Mouse (Mus musculus) limb, embryonic 14.5 days (tissue): ENCODE data around the gene Cpsf3. TPM values are rescaled to one million over a fixed set of nuclear protein-coding genes. Genes with fewer than 3 reads are reported as not detected.
A peak's percentile ranks its signal among the peaks of the same experiment; 100 is the strongest.

Experiments
- ATAC-seq: fragments of 200-750 bp; cut with Nextera tagmentation; 2 replicates; pipeline ENCODE4 v1.8.0; 2017; ENCODE audit warnings: low read depth, moderate number of reproducible peaks, moderate TSS enrichment; ENCODE audit not compliant: low FRiP score
- DNase-seq: peaks from one replicate; pipeline ENCODE4 v3.0.0-alpha.2; 2015; ENCODE audit warnings: low spot score
- H3K27ac ChIP-seq: fragments of 300-500 bp; sonication (generic); replicated peaks from 2 replicates; pipeline ENCODE4 v1.5.1; 2014; ENCODE audit warnings: low read depth, mild to moderate bottlenecking, low read length, moderate library complexity, mixed read lengths
- H3K27me3 ChIP-seq: fragments of 300-500 bp; sonication (generic); 2 replicates; pipeline ENCODE4 v1.6.1; 2014; ENCODE audit warnings: low read length, mixed read lengths; ENCODE audit not compliant: control insufficient read depth, insufficient read depth
- H3K36me3 ChIP-seq: fragments of 300-500 bp; sonication (generic); 2 replicates; pipeline ENCODE4 v1.6.1; 2014; ENCODE audit warnings: mild to moderate bottlenecking, low read length, moderate library complexity, mixed read lengths; ENCODE audit not compliant: control insufficient read depth, insufficient read depth
- H3K4me1 ChIP-seq: fragments of 300-500 bp; sonication (generic); 2 replicates; pipeline ENCODE4 v1.6.1; 2014; ENCODE audit warnings: antibody characterized with exemption, low read length, mixed read lengths; ENCODE audit not compliant: control insufficient read depth, insufficient read depth
- H3K4me2 ChIP-seq: fragments of 300-500 bp; sonication (generic); replicated peaks from 2 replicates; pipeline ENCODE4 v1.6.1; 2014; ENCODE audit warnings: low read depth, mild to moderate bottlenecking, low read length, moderate library complexity; ENCODE audit not compliant: severe bottlenecking
- H3K4me3 ChIP-seq: fragments of 300-500 bp; sonication (generic); replicated peaks from 2 replicates; pipeline ENCODE4 v1.5.1; 2014; ENCODE audit warnings: low read length
- H3K9ac ChIP-seq: fragments of 300-500 bp; sonication (generic); 2 replicates; pipeline ENCODE4 v1.6.1; 2014; ENCODE audit warnings: mild to moderate bottlenecking, low read depth, low read length, moderate library complexity; ENCODE audit not compliant: severe bottlenecking
- H3K9me3 ChIP-seq: fragments of 300-500 bp; sonication (generic); 2 replicates; pipeline ENCODE4 v1.6.1; 2016; ENCODE audit warnings: low read length; ENCODE audit not compliant: control insufficient read depth
- POLR2A ChIP-seq: fragments of 200-500 bp; IDR thresholded peaks from 2 replicates; pipeline ENCODE4 v1.8.0; 2012; ENCODE audit warnings: inconsistent platforms, mild to moderate bottlenecking, moderate library complexity, borderline replicate concordance; ENCODE audit not compliant: insufficient read depth, insufficient read length; ENCODE audit errors: extremely low read depth
- WGBS: fragments of 180-500 bp; shearing (Covaris S2); extraction: QIAGEN DNeasy Blood & Tissue Kit; methylation state at CpG from one replicate; pipeline ENCODE4 v1.1.7; 2014; 5-methylcytosine and 5-hydroxymethylcytosine counted together
- polyA plus RNA-seq, 2 experiments: library from polyadenylated mRNA; depleted of rRNA in 1 of 2; stranded (reverse) in 1 of 2; unstranded in 1 of 2; fragments of >200 nt; fragmentation: Nextera tagmentation in 1 of 2; extraction: Ambion mirVana in 1 of 2; gene quantifications; 2 replicates each; pipeline versions ENCODE4 v1.2.1 to v1.2.3; 2012 to 2014

The Cpsf3 gene
- polyA plus RNA-seq, 2 experiments: 70.0 to 98.7 TPM

GRCm38 (mm10) chr12:21285508-21286242 is 484 bp downstream of the Cpsf3 start:
- TF ChIP-seq POLR2A: 0 out of 2 replicates have a peak, but pooled peaks have one; percentile 30
- peak overlapping the region; percentile 69 for H3K4me2 ChIP-seq
- ATAC-seq (no peak; the same call in 1 of the 2 replicates), DNase-seq (no peak)
- H3K9me3 ChIP-seq: no peaks in the 10 kb centered on the region
- H3K9ac ChIP-seq: peak overlapping the region; percentile 86
- no peaks in the 10 kb centered on the region for H3K27me3 ChIP-seq
- peak overlapping the region; percentile 89 for H3K4me3 ChIP-seq
- peak overlapping the region; percentile 68 for H3K27ac ChIP-seq
- under 1% methylated on average over 46 of the region's 47 CpGs for WGBS
- H3K4me1 ChIP-seq: peaks cover 4% of the 10 kb centered on the region; the same call in 1 of the 2 replicates
- H3K36me3 ChIP-seq: peaks cover 12% of the 10 kb centered on the region

- 0% methylated on average over 28 of the region's 28 CpGs for WGBS
- peaks cover 18% of the 10 kb centered on the region for H3K36me3 ChIP-seq
- DNase-seq (peak; percentile 99), ATAC-seq (peak; percentile 96)
- H3K27me3 ChIP-seq: no peaks in the 10 kb centered on the region
- peak within 1 kb of the TSS; percentile 70 for H3K4me2 ChIP-seq
- H3K9ac ChIP-seq: peak within 1 kb of the TSS; percentile 86
- H3K4me1 ChIP-seq: peaks cover 4% of the 10 kb centered on the region; the same call in 1 of the 2 replicates
- no peak for TF ChIP-seq POLR2A
- peak within 1 kb of the TSS; percentile 89 for H3K27ac ChIP-seq
- H3K4me3 ChIP-seq: peak within 1 kb of the TSS; percentile 89
- no peaks in the 10 kb centered on the region for H3K9me3 ChIP-seq
These were observed 1.0 kb downstream of the Cpsf3 start, which contains the start of gene Itgb1bp1 for GRCm38 (mm10) chr12:21286243-21286622. Itgb1bp1 (minus strand) TSS chr12:21286284.

GRCm38 (mm10) chr12:21286712-21287650 is 1.8 kb downstream of the Cpsf3 start:
- DNase-seq (no peak), ATAC-seq (no peak)
- Histone ChIP-seq H3K36me3 (peaks cover 25% of the 10 kb centered on the region), H3K9me3 (no peaks in the 10 kb centered on the region), H3K9ac (peak overlapping the region; percentile 86), H3K27me3 (no peaks in the 10 kb centered on the region), H3K27ac (peak overlapping the region; percentile 89), H3K4me1 (peaks cover 4% of the 10 kb centered on the region; the same call in 1 of the 2 replicates), H3K4me3 (peak overlapping the region; percentile 89), H3K4me2 (peak overlapping the region; percentile 70)
- WGBS: 33% methylated on average over 18 of the region's 18 CpGs
- TF ChIP-seq POLR2A: no peak

- H3K4me1 ChIP-seq: peaks cover 4% of the 10 kb centered on the region; the same call in 1 of the 2 replicates
- no peaks in the 10 kb centered on the region for H3K9me3 ChIP-seq
- ATAC-seq (no peak), DNase-seq (no peak)
- H3K4me3 ChIP-seq: no peak overlapping the region
- H3K27me3 ChIP-seq: no peaks in the 10 kb centered on the region
- WGBS: 87% methylated on average over 3 of the region's 3 CpGs
- H3K27ac ChIP-seq: no peak overlapping the region
- TF ChIP-seq POLR2A: no peak
- peaks cover 42% of the 10 kb centered on the region for H3K36me3 ChIP-seq
- no peak overlapping the region for H3K9ac ChIP-seq
- no peak overlapping the region for H3K4me2 ChIP-seq
These were observed 3.7 kb downstream of the Cpsf3 start for GRCm38 (mm10) chr12:21288716-21289395.

GRCm38 (mm10) chr12:21289651-21290050 is 4.5 kb downstream of the Cpsf3 start:
- H3K27ac ChIP-seq: no peak overlapping the region
- H3K4me1 ChIP-seq: peaks cover 4% of the 10 kb centered on the region; the same call in 1 of the 2 replicates
- H3K4me3 ChIP-seq: no peak overlapping the region
- H3K36me3 ChIP-seq: peaks cover 50% of the 10 kb centered on the region
- no peak for TF ChIP-seq POLR2A
- no peak overlapping the region for H3K9ac ChIP-seq
- ATAC-seq: no peak
- no peaks in the 10 kb centered on the region for H3K9me3 ChIP-seq
- no peaks in the 10 kb centered on the region for H3K27me3 ChIP-seq
- no peak for DNase-seq
- H3K4me2 ChIP-seq: no peak overlapping the region
- WGBS: 86% methylated on average over 6 of the region's 6 CpGs
